Mouse (Mus musculus) kidney, postnatal 4 days (tissue): Measurements from ENCODE around the gene Arl9.
"Not testable (repeated sequence)": the region's sequence is repeated elsewhere in the genome, so short reads cannot be mapped to it uniquely, and the experiment has no call there.

Source experiments
- DNase-seq, 2 experiments: peaks; one replicate each; pipeline ENCODE4 v3.0.0; 2021; ENCODE audit warnings: mixed read lengths in 2 of 2

Arl9 gene

DNA sequence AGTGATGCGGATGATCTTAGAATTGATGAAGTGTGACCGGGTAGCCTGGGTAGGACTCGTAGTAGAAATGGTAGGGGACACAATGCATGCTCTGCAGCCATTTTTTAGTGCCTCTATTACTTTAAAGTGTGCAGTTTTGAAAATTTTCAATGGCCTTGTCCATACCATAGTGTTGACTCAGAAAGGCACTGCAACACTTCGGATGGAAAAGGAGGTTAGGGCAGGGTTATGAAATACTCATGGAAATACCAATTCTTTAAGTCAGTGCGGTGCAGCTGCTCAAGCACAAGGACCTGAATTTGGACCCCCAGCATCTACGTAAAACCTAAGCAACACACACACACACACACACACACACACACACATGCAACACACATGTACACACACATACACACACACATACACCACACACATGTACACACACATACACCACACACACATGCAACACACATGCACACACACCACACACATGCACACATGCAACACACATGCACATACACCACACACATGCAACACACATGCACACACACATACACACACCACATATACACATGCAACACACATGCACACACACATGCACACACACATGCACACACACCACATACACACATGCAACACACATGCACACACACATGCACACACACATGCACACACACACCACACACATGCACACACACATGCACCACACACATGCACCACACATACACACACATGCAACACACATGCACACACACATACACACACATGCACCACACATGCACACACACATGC lies at the start of gene Arl9:
Gene Arl9, plus strand, starts transcription at position 5 of the 771 bp plus-strand sequence.
- DNase-seq = no peak

- no peak for DNase-seq
Observed at GRCm38 (mm10) chr5:76954271-76954900, 49.5 kb upstream of the Arl9 start.

DNA sequence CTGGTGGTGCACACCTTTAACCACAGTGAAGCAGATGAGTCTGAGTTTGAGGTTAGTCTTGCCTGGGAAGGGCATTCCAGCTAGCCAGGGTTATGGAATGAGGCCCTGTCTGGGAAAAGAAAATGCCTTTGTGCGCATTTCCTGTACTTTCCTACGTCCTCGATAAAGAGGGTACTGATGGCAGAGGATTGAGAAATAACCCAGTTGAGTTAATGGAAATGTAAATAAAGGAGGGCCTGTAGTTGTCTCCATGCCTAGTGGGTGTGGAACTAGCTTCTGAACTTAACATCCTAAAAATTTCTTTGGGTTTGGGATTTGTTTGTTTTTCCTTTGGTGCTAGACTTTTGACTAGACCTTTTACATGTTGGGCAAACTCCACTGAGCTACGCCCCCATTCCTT lies 48.4 kb upstream of the Arl9 start:
- no peak for DNase-seq

GRCm38 (mm10) chr5:76957954-76958353 lies 45.9 kb upstream of the Arl9 start:
- peak in 1 of 2 experiments; percentile 30 for DNase-seq

DNA sequence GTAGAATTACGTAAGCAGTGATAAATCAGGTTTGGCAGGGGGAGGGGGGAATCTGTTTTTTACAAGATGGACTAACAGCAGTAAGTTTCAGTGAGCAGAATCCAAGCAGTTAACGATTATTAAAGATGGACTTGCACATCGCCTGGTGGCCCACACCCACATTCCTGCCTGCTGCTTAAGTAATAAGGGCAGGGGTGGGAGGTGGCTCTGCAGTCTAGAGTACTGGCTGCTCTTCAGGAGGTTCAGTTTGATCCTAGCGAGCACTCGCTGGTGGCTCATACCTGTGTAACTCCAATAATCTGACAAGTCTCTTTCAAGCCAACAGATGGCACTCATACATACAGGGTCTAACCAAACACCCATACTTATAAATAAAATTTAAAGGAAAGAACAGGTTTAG lies 44.3 kb upstream of the Arl9 start:
- DNase-seq = peak in 1 of 2 experiments; percentile 11

GRCm38 (mm10) chr5:76962545-76962944 lies 41.3 kb upstream of the Arl9 start:
- no peak for DNase-seq

DNA sequence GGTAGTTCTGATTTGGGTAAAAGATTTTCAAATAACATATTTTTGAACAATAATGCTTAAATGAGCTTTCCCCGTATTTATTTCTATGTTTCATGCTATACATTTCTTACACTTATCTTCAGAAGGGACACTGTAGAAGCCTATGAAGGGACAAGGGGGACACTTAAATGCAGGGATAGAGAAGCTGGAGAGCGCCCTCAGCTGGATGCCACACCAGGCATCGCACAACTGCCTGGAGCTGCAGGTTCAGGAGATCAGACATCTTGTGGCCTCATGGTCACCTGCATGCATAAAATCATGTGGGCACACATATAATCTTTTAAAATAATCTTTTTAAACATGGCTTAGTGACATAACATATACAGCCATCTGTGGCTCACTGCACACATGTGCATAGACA lies 39.2 kb upstream of the Arl9 start:
- DNase-seq = peak; percentile 19 to 43

DNA sequence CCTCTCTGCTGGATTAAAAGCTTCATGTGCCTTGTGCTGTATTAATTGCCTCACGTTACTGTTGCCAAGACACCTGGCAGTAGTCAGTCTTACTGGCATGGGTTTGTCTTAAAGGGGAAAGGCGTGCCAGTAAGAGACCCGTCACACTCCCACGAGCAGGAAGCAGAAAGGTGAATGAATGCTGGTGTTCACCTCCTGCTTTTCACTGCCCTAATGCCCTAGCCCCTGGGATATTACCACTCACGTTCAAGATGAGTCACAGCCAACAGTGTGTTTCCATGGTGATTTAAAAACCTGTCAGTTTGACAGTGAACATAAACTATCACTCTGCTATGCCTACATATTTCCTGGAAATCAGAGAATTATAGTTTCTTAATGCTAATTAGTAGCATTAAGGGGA lies 34.6 kb upstream of the Arl9 start:
- DNase-seq = peak in 1 of 2 experiments; percentile 6

- not testable (repeated sequence) for DNase-seq
Observed at GRCm38 (mm10) chr5:76971115-76971514, 32.7 kb upstream of the Arl9 start.

- no peak for DNase-seq
Observed at GRCm38 (mm10) chr5:76973488-76973887, 30.4 kb upstream of the Arl9 start.

GRCm38 (mm10) chr5:76974207-76974553 lies 29.7 kb upstream of the Arl9 start:
- DNase-seq = no peak

DNA sequence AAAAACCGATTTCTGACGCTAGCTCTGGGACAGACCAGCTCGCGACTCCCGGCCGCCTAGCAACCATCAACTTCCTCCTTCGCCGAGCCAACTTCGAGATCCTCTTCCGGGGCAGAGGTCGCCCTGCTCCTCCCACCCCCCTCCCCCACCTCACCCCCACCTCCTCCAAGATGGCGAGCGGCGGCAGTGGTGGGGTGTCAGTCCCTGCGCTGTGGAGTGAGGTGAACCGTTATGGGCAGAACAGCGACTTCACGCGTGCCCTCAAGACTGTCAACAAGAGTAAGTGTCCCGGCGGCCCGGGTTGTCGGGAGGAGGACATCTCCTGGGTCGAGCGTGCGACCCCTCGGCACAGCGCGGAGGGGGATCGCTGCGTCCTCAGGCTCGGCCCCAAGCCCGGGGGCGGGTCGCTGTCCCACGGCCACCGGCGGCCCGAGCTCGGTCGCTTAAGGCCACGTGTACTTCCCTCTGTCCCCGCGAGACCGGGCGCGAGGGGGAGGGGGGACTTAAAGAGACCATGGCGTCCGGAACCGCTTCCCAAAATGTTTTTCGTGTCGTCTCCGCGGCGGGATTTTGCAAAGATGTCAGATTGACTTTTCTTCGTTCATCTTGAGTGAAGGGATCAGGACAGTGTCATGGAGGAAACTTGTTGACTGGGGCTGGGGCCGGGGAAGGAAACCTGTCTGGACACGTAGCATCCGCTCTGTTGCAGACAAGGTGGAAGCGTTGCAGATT lies 29.1 kb upstream of the Arl9 start, which contains the start of gene Srp72:
Gene Srp72, plus strand, starts transcription at position 130 of the 732 bp plus-strand sequence.
- peak; percentile 89 to 94 for DNase-seq

DNA sequence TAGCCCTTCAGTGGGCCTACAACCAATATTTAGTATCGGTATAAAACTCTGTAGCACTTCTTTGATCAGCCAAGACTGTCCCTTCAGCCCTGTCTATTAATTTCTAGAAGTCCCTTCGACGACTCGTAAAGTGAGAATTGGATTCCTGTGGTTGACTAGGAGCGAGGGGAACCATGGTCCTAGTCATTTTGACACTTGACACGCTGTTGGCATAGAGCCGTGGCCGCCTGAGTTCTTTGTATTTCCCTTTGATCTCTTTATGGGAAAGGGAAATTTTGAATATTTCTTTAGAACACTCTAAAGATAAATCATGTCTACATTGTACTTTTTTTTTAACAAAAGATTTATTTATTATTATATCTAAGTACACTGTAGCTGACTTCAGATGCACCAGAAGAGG lies 28.1 kb upstream of the Arl9 start:
- DNase-seq = peak; percentile 35 to 37

- DNase-seq = no peak
Observed at GRCm38 (mm10) chr5:76984015-76984414, 19.8 kb upstream of the Arl9 start.

DNA sequence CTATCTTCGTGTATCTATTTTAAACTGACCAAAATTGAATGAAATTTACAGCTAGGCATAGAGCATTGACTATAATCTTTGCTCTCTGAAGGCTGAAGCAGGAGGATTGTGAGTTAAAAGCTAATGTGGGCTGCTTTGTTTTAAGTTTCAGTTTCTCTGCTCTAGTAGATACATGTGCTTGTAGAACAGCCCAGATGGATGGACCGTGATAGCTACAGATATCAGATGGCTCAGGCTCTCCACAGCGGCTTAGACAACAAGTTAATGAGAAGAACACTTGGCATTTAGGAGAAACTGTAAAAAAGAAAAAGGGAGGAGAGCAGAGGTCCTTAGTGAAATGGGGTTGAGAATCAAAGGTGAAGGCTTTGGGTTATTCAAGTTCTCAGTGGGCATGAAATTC lies 13.1 kb upstream of the Arl9 start:
- DNase-seq = no peak

DNA sequence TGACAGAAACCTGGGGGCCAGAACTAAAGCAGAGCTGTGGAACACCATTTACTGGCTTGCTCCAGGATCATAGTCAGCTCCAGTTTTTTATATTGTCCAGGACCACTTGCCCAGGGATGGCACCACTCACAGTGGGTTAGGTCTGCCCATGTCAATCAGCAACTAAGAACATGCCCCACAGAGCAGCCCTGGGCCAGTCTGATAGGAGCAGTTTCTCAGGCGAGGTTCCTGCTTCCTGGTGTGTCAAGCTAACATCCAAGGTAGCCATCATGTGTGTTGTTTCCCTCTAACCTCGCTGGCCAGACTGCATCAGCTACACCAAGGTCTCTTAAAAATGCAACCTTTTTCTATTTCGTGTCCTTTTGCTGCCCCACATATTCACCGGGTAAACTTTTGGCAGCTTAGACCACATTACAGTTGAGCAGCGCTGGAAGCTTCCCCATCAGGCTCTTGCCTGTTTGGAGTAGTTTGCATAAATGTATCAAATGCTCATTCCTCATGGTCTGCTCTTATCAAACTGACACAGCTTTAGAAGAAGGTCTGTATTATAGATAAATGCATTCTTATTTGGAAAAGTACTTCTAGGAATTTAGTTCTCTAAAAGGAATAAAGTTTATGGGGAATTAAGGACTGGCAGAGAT lies 10.6 kb upstream of the Arl9 start:
- DNase-seq = no peak

DNA sequence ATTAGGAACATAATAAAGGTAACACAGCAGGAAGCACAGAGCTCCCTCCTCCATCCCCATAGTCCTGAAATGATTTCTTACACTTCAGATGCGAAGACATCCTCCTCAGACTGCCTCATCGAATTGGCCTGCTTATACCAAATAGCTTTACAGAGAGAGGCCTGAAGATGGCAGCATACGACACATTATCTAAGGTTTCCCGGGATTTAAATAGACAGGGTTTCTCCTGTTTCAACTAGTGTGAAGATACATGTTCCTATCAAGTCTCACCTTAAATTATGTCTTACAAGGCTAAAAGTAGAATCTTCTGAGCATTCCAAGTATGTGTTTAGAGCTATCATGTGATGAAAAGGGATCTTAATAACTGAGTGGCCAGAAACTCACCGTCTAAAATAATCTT lies 5.4 kb upstream of the Arl9 start:
- DNase-seq = no peak

- DNase-seq = no peak
Observed at GRCm38 (mm10) chr5:77001192-77001591, 2.7 kb upstream of the Arl9 start.

DNA sequence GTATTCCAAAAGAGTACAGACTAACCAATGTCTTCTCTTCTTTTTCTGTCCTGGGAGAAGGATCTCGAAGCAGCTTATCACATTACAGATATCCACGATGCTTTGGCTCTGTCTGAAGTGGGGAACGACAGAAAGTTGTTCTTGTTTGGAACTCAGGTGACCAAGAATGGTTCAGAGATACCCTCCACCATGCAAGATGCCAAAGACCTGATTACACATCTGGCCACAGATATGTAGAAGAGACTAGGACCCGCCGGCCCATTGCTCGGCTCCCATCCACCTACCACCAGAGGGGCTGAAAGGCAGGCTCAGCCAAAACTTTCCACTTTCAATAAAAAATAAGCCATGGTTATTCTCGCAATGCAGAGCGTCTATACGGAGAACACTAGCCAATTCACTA lies 6.5 kb downstream of the Arl9 start:
- no peak for DNase-seq

- DNase-seq = no peak
Observed at GRCm38 (mm10) chr5:77011082-77011481, 7.2 kb downstream of the Arl9 start.

- no peak for DNase-seq
Observed at GRCm38 (mm10) chr5:77013171-77013570, 9.3 kb downstream of the Arl9 start.

GRCm38 (mm10) chr5:77015544-77016482 lies 12.0 kb downstream of the Arl9 start, which contains the start of gene Thegl:
Gene Thegl, plus strand, starts transcription at chr5:77016023.
- peak; percentile 85 to 90 for DNase-seq
